Mouse (Mus musculus): ENCODE data around the gene Col6a1.

- TF ChIP-seq CTCF (IDR thresholded peaks at IDR 0.05; ENCODE audit: insufficient read depth, low read length) (no peak), POLR2A (IDR thresholded peaks at IDR 0.05; ENCODE audit: borderline replicate concordance, extremely low read depth, low read depth, low read length) (no peak)
Measured at GRCm38 (mm10) chr10:76717026-76717425, 8.9 kb downstream of the Col6a1 start.

Data from lung, adult 2 months (tissue).